Mouse (Mus musculus): ENCODE data around the gene Stat2. TPM values are rescaled to one million over a fixed set of nuclear protein-coding genes. Genes with fewer than 3 reads are reported as not detected.
"Not testable (repeated sequence)": the region's sequence is repeated elsewhere in the genome, so short reads cannot be mapped to it uniquely, and the experiment has no call there.

Stat2 gene
- polyA plus RNA-seq, 1 experiment from 2014 or later = 10.9 TPM

DNA sequence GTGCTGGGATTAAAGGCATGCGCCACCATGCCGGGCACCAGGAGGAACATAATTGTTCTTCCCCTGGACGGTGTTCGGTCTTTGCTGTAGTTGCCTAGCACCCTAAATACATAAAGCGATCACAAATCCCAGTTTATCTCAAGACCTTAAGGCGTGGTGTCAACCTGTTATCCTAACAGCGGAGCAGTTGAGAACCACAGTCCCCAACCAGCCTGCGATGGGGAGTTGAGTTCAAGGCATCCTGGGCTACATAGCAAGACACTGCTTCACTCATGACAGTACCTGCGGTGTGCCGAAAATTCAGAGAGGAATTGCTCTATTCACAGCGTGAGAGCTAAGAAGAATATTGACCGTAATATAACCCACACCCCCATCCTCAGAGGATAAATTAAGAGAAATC lies 51.3 kb downstream of the Stat2 start:
- Histone ChIP-seq H3K27ac (peak overlapping the region; percentile 31; the same call in 1 of the 2 replicates), H3K36me3 (ENCODE audit: insufficient read depth, low read length) (peaks cover 34% of the 10 kb centered on the region)

DNA sequence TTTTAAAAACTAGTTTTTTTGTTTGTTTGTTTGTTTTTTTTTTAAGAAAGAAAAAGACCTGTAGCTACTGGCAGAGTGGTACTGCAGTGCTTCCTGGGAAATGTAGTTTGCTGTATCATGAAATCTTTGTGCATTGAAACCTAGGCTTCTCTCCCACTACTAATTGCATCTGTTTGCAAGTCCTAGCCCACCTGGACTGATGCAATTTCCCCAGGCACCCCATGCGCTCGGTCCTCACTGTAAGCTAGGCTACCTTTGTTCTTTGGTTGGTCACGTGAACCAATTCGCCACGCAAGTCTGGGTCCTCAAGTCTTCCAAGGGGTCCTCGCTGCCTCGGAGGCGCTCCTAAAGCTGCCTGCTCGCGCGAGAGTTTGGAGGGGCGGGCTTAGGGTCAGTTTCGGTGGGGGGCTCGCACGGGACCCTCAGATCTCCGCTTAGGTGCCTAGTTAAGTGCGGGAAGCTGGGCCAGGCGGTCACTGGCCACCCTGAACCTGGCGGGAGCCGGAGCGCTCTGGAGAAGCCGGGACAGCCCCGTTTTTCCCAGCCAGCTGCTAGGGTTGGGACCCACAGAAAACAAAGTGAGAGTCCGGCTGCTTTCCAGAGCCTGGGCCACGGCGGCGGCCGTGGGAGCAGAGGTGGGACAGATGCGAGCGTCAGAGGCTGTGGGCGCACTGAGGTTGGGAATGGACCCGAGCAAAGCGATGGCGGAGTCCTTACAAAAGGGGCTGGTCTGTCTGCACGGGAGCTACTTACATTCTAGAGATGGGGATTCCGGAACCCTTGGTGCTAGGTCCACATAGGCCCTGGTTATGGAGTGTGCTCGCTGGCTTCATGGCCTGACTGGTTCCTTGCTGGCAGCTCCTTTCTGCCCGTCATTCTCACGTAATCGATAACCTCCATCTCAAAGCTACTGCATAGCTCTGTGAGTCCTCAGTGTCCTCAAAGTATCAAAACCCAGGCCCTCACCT lies 52.1 kb downstream of the Stat2 start, which contains the start of gene Cnpy2:
Gene Cnpy2, plus strand, starts transcription at position 319 of the 968 bp plus-strand sequence.
- Histone ChIP-seq H3K4me3 (replicated peaks; ENCODE audit: low read depth, low read length) (peak within 1 kb of the TSS; percentile 76), H3K27ac (peak within 1 kb of the TSS; percentile 96), H3K4me1 (replicated peaks; ENCODE audit: insufficient read depth, low read length) (peaks cover 10% of the 10 kb centered on the region), H3K36me3 (ENCODE audit: insufficient read depth, low read length) (peaks cover 38% of the 10 kb centered on the region), H3K9ac (ENCODE audit: low read depth, low read length) (peak within 1 kb of the TSS; percentile 96), H3K27me3 (ENCODE audit: insufficient read depth, low read length) (no peaks in the 10 kb centered on the region), H3K4me2 (ENCODE audit: low read length) (peak within 1 kb of the TSS; percentile 91), H3K9me3 (replicated peaks; ENCODE audit: low read length) (no peaks in the 10 kb centered on the region)
- peak; percentile 92 for ATAC-seq (replicated peaks; ENCODE audit: low FRiP score, low read depth)
- WGBS = under 1% methylated on average over 40 of the region's 40 CpGs
- TF ChIP-seq CTCF (IDR thresholded peaks at IDR 0.05; ENCODE audit: low read depth) = no peak
- peak; percentile 97 for DNase-seq (ENCODE audit: low spot score)

More for the DNA sequence above, 51.3 kb downstream of the Stat2 start:
- Histone ChIP-seq H3K4me1 (replicated peaks; ENCODE audit: insufficient read depth, low read length) (peaks cover 10% of the 10 kb centered on the region), H3K4me3 (replicated peaks; ENCODE audit: low read depth, low read length) (peak overlapping the region; percentile 76), H3K4me2 (ENCODE audit: low read length) (peak overlapping the region; percentile 91), H3K9me3 (replicated peaks; ENCODE audit: low read length) (no peaks in the 10 kb centered on the region), H3K27me3 (ENCODE audit: insufficient read depth, low read length) (no peaks in the 10 kb centered on the region), H3K9ac (ENCODE audit: low read depth, low read length) (peak overlapping the region; percentile 96; the same call in 1 of the 2 replicates)
- 60% methylated on average over 12 of the region's 12 CpGs for WGBS
- no peak for DNase-seq (ENCODE audit: low spot score)
- TF ChIP-seq CTCF (IDR thresholded peaks at IDR 0.05; ENCODE audit: low read depth) = no peak
- ATAC-seq (replicated peaks; ENCODE audit: low FRiP score, low read depth) = no peak

DNA sequence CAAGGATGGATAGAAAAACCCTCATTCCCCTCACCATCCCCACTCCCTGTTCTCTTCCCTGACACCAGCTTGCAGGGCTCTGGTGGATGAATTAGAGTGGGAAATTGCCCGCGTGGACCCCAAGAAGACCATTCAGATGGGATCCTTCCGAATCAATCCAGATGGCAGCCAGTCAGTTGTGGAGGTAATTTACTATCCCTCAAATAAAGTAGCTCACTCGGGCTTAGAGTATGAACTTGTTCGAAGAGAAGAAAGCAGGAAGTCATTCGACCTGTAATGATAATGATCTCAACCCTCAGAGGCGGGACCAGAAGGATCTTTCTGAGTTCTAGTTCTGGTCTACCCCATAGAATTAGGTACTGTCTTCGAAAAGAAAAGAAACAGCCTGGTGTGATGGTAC lies 53.2 kb downstream of the Stat2 start:
- H3K4me3 ChIP-seq (replicated peaks; ENCODE audit: low read depth, low read length) = peak overlapping the region; percentile 76
- no peaks in the 10 kb centered on the region for H3K27me3 ChIP-seq (ENCODE audit: insufficient read depth, low read length)
- H3K9me3 ChIP-seq (replicated peaks; ENCODE audit: low read length) = no peaks in the 10 kb centered on the region
- H3K9ac ChIP-seq (ENCODE audit: low read depth, low read length) = peak overlapping the region; percentile 96
- peak overlapping the region; percentile 96 for H3K27ac ChIP-seq
- DNase-seq (ENCODE audit: low spot score) (peak; percentile 8), ATAC-seq (replicated peaks; ENCODE audit: low FRiP score, low read depth) (no peak)
- 49% methylated on average over 8 of the region's 8 CpGs for WGBS
- no peak for TF ChIP-seq CTCF (IDR thresholded peaks at IDR 0.05; ENCODE audit: low read depth)
- peak overlapping the region; percentile 91 for H3K4me2 ChIP-seq (ENCODE audit: low read length)
- peaks cover 31% of the 10 kb centered on the region for H3K36me3 ChIP-seq (ENCODE audit: insufficient read depth, low read length)
- H3K4me1 ChIP-seq (replicated peaks; ENCODE audit: insufficient read depth, low read length) = peaks cover 10% of the 10 kb centered on the region

DNA sequence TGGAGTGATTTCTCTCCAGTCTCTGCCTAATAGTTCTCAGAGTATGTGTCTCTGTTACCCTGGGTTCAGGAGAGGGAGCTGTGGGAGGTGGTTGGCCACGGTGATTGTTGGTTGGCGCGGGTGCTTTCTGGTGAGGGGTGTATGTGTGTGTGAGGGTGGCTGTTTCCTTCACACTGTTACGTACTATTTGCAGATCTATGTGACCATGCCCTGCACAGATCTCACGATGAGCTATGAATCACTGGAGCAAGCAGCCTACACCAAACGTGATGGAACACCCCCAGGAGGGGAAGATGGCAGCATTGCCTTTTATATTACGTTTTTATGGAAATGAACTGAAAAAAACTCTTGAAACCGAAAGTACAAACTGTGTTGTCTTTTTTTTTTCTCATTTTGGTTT lies 56.5 kb downstream of the Stat2 start:
- peaks cover 10% of the 10 kb centered on the region for H3K4me1 ChIP-seq (replicated peaks; ENCODE audit: insufficient read depth, low read length)
- ATAC-seq (replicated peaks; ENCODE audit: low FRiP score, low read depth) = no peak
- H3K4me3 ChIP-seq (replicated peaks; ENCODE audit: low read depth, low read length) = no peak overlapping the region
- peaks cover 19% of the 10 kb centered on the region for H3K36me3 ChIP-seq (ENCODE audit: insufficient read depth, low read length)
- no peak overlapping the region for H3K9ac ChIP-seq (ENCODE audit: low read depth, low read length)
- TF ChIP-seq CTCF (IDR thresholded peaks at IDR 0.05; ENCODE audit: low read depth) = no peak
- no peak overlapping the region for H3K4me2 ChIP-seq (ENCODE audit: low read length)
- 90% methylated on average over 8 of the region's 8 CpGs for WGBS
- no peaks in the 10 kb centered on the region for H3K27me3 ChIP-seq (ENCODE audit: insufficient read depth, low read length)
- H3K9me3 ChIP-seq (replicated peaks; ENCODE audit: low read length) = no peaks in the 10 kb centered on the region
- H3K27ac ChIP-seq = no peak overlapping the region
- DNase-seq (ENCODE audit: low spot score) = no peak

DNA sequence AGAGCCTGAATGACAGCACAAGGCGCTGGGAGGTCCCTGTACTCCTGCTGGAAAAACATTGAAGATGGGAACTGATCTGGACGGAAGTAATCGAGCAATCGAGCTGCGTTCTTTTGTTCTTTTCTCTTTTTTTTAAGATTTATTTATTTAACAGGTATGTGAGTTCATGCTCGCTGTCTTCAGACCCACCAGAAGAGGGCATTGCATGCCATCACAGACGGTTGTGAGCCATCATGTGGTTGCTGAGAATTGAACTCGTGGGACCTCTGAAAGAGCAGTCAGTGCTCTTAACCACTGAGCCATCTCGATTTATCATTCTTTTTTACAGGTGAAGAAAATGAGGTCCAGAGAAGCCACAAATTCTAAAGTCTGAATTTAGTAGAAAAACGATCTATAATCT lies 57.3 kb downstream of the Stat2 start:
- 87% methylated on average over 10 of the region's 10 CpGs for WGBS
- TF ChIP-seq CTCF (IDR thresholded peaks at IDR 0.05; ENCODE audit: low read depth) = peak; percentile 50

DNA sequence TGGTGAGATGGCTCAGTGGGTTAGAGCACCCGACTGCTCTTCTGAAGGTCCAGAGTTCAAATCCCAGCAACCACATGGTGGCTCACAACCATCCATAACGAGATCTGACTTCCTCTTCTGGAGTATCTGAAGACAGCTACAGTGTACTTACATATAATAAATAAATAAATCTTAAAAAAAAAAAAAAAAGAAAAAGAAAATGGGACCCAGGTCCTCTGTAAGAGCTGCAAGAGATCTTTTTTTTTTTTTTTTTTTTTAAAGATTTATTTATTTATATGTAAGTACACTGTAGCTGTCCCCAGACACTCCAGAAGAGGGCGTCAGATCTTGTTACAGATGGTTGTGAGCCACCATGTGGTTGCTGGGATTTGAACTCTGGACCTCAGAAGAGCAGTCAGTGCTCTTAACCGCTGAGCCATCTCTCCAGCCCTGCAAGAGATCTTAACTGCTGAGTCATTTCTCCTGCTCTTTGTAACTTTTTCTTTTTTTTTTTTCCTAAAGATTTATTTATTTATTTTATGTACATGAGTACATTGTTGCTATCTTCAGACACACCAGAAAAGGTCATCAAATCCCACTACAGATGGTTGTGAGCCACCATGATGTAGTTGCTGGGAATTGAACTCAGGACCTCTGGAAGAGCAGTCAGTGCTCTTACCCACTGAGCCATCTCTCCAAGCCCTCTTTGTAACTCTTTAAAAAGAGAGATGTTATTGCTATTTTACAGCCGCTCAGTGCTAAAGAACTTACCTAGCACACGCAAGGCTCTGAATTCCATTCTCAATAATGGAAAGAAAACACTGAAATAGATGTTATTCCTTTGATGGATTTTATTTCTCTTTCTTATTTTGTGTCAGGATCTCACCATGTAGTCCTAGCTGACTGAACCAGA lies 62.2 kb downstream of the Stat2 start:
- not testable (repeated sequence) for ATAC-seq (replicated peaks; ENCODE audit: low FRiP score, low read depth); H3K36me3 ChIP-seq (ENCODE audit: insufficient read depth, low read length); H3K9ac ChIP-seq (ENCODE audit: low read depth, low read length); H3K27ac ChIP-seq; H3K4me1 ChIP-seq (replicated peaks; ENCODE audit: insufficient read depth, low read length); H3K4me2 ChIP-seq (ENCODE audit: low read length); H3K27me3 ChIP-seq (ENCODE audit: insufficient read depth, low read length); H3K9me3 ChIP-seq (replicated peaks; ENCODE audit: low read length); H3K4me3 ChIP-seq (replicated peaks; ENCODE audit: low read depth, low read length); DNase-seq (ENCODE audit: low spot score)
- 78% methylated on average over 6 of the region's 6 CpGs for WGBS

More for the DNA sequence above, 57.3 kb downstream of the Stat2 start:
- no peak overlapping the region for H3K4me3 ChIP-seq (replicated peaks; ENCODE audit: low read depth, low read length)
- DNase-seq (ENCODE audit: low spot score) = no peak
- H3K9me3 ChIP-seq (replicated peaks; ENCODE audit: low read length) = no peaks in the 10 kb centered on the region
- peaks cover 10% of the 10 kb centered on the region for H3K4me1 ChIP-seq (replicated peaks; ENCODE audit: insufficient read depth, low read length)
- no peak for ATAC-seq (replicated peaks; ENCODE audit: low FRiP score, low read depth)
- no peaks in the 10 kb centered on the region for H3K27me3 ChIP-seq (ENCODE audit: insufficient read depth, low read length)
- no peak overlapping the region for H3K9ac ChIP-seq (ENCODE audit: low read depth, low read length)
- no peak overlapping the region for H3K27ac ChIP-seq
- H3K36me3 ChIP-seq (ENCODE audit: insufficient read depth, low read length) = peaks cover 19% of the 10 kb centered on the region
- no peak overlapping the region for H3K4me2 ChIP-seq (ENCODE audit: low read length)

Measured in kidney, postnatal 0 days (tissue).